Mouse (Mus musculus): ENCODE results near the gene Fibcd1.

DNA sequence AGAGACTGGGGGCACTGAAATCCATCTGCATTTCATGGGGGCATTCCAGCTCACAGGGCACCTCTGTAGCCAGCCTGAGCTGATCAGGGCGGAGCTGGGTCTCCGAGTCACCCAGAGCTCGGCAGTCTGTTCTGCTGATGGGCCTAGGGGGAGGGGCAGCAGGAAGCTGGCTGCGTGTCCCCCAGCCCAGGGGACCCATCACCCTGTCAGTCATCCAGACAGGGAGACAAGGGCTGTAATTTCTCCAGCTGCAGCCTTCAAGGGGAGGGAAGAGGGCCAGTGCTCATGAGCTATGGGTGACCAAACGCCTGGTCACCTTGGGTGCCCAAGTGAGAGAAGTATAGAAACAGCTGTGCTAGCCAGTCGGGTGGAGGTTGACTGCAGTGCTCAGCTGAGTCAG is 8.8 kb downstream of the Fibcd1 start:
- TF ChIP-seq CTCF (IDR thresholded peaks at IDR 0.05; ENCODE audit: extremely low read depth, insufficient read depth, low read length) (no peak), POLR2A (IDR thresholded peaks at IDR 0.05; ENCODE audit: extremely low read depth, insufficient read depth, low read length) (no peak)
